Mouse (Mus musculus): Measurements from ENCODE around the gene Ung. TPM values are rescaled to one million over a fixed set of nuclear protein-coding genes. Genes with fewer than 3 reads are reported as not detected.

Gene Ung
- polyA plus RNA-seq, 1 experiment from 2014 or later: 26.3 TPM

GRCm38 (mm10) chr5:114102807-114103206 is 27.4 kb upstream of the Ung start:
- 62% methylated on average over 1 of the region's 1 CpGs for WGBS (ENCODE audit: insufficient replicate concordance)
- H3K4me2 ChIP-seq: no peak overlapping the region
- H3K36me3 ChIP-seq (ENCODE audit: control insufficient read depth, insufficient read depth, low read length): peaks cover 13% of the 10 kb centered on the region
- H3K4me1 ChIP-seq (ENCODE audit: control insufficient read depth, insufficient read depth, low read length): peaks cover 8% of the 10 kb centered on the region
- no peak for ATAC-seq (replicated peaks; ENCODE audit: insufficient number of reproducible peaks, low FRiP score, low TSS enrichment)
- H3K9ac ChIP-seq (ENCODE audit: low read depth, low read length): no peak overlapping the region
- no peaks in the 10 kb centered on the region for H3K9me3 ChIP-seq (replicated peaks; ENCODE audit: control insufficient read depth, low read length)
- no peaks in the 10 kb centered on the region for H3K27me3 ChIP-seq (ENCODE audit: control insufficient read depth, insufficient read depth, low read length)
- no peak overlapping the region for H3K27ac ChIP-seq (ENCODE audit: low read depth, low read length)
- no peak overlapping the region for H3K4me3 ChIP-seq (ENCODE audit: low read depth, low read length)

- Histone ChIP-seq H3K9me3 (replicated peaks; ENCODE audit: control insufficient read depth, low read length) (no peaks in the 10 kb centered on the region), H3K27me3 (ENCODE audit: control insufficient read depth, insufficient read depth, low read length) (no peaks in the 10 kb centered on the region), H3K9ac (ENCODE audit: low read depth, low read length) (no peak overlapping the region), H3K36me3 (ENCODE audit: control insufficient read depth, insufficient read depth, low read length) (peaks cover 38% of the 10 kb centered on the region), H3K4me3 (ENCODE audit: low read depth, low read length) (no peak overlapping the region), H3K4me1 (ENCODE audit: control insufficient read depth, insufficient read depth, low read length) (no peaks in the 10 kb centered on the region; the same call in 1 of the 2 replicates), H3K4me2 (no peak overlapping the region), H3K27ac (ENCODE audit: low read depth, low read length) (no peak overlapping the region)
- 70% methylated on average over 16 of the region's 16 CpGs for WGBS (ENCODE audit: insufficient replicate concordance)
- no peak for ATAC-seq (replicated peaks; ENCODE audit: insufficient number of reproducible peaks, low FRiP score, low TSS enrichment)
These were observed 23.7 kb upstream of the Ung start for GRCm38 (mm10) chr5:114106391-114106935.

- no peak overlapping the region for H3K9ac ChIP-seq (ENCODE audit: low read depth, low read length)
- WGBS (ENCODE audit: insufficient replicate concordance): 81% methylated on average over 6 of the region's 6 CpGs
- no peak for ATAC-seq (replicated peaks; ENCODE audit: insufficient number of reproducible peaks, low FRiP score, low TSS enrichment)
- no peak overlapping the region for H3K4me2 ChIP-seq
- no peaks in the 10 kb centered on the region for H3K9me3 ChIP-seq (replicated peaks; ENCODE audit: control insufficient read depth, low read length)
- H3K4me1 ChIP-seq (ENCODE audit: control insufficient read depth, insufficient read depth, low read length): no peaks in the 10 kb centered on the region
- H3K27ac ChIP-seq (ENCODE audit: low read depth, low read length): no peak overlapping the region
- H3K4me3 ChIP-seq (ENCODE audit: low read depth, low read length): no peak overlapping the region
- peaks cover 27% of the 10 kb centered on the region for H3K36me3 ChIP-seq (ENCODE audit: control insufficient read depth, insufficient read depth, low read length)
- no peaks in the 10 kb centered on the region for H3K27me3 ChIP-seq (ENCODE audit: control insufficient read depth, insufficient read depth, low read length)
These were observed 16.9 kb upstream of the Ung start for GRCm38 (mm10) chr5:114113334-114113733.

GRCm38 (mm10) chr5:114115030-114115429 is 15.2 kb upstream of the Ung start:
- ATAC-seq (replicated peaks; ENCODE audit: insufficient number of reproducible peaks, low FRiP score, low TSS enrichment): no peak
- no peak overlapping the region for H3K4me3 ChIP-seq (ENCODE audit: low read depth, low read length)
- peaks cover 15% of the 10 kb centered on the region for H3K36me3 ChIP-seq (ENCODE audit: control insufficient read depth, insufficient read depth, low read length)

GRCm38 (mm10) chr5:114116586-114116985 is 13.6 kb upstream of the Ung start:
- Histone ChIP-seq H3K36me3 (ENCODE audit: control insufficient read depth, insufficient read depth, low read length) (peaks cover 17% of the 10 kb centered on the region), H3K4me1 (ENCODE audit: control insufficient read depth, insufficient read depth, low read length) (no peaks in the 10 kb centered on the region), H3K27ac (ENCODE audit: low read depth, low read length) (no peak overlapping the region), H3K4me2 (no peak overlapping the region), H3K4me3 (ENCODE audit: low read depth, low read length) (no peak overlapping the region), H3K9me3 (replicated peaks; ENCODE audit: control insufficient read depth, low read length) (no peaks in the 10 kb centered on the region), H3K27me3 (ENCODE audit: control insufficient read depth, insufficient read depth, low read length) (no peaks in the 10 kb centered on the region), H3K9ac (ENCODE audit: low read depth, low read length) (no peak overlapping the region)
- WGBS (ENCODE audit: insufficient replicate concordance): 84% methylated on average over 7 of the region's 7 CpGs
- ATAC-seq (replicated peaks; ENCODE audit: insufficient number of reproducible peaks, low FRiP score, low TSS enrichment): no peak

More at GRCm38 (mm10) chr5:114115030-114115429, 15.2 kb upstream of the Ung start:
- Histone ChIP-seq H3K9me3 (replicated peaks; ENCODE audit: control insufficient read depth, low read length) (no peaks in the 10 kb centered on the region), H3K27me3 (ENCODE audit: control insufficient read depth, insufficient read depth, low read length) (no peaks in the 10 kb centered on the region), H3K9ac (ENCODE audit: low read depth, low read length) (no peak overlapping the region), H3K4me1 (ENCODE audit: control insufficient read depth, insufficient read depth, low read length) (no peaks in the 10 kb centered on the region), H3K4me2 (no peak overlapping the region), H3K27ac (ENCODE audit: low read depth, low read length) (no peak overlapping the region)
- 88% methylated on average over 5 of the region's 5 CpGs for WGBS (ENCODE audit: insufficient replicate concordance)

GRCm38 (mm10) chr5:114119806-114120205 is 10.4 kb upstream of the Ung start:
- no peak overlapping the region for H3K9ac ChIP-seq (ENCODE audit: low read depth, low read length)
- no peaks in the 10 kb centered on the region for H3K4me1 ChIP-seq (ENCODE audit: control insufficient read depth, insufficient read depth, low read length)
- no peak for ATAC-seq (replicated peaks; ENCODE audit: insufficient number of reproducible peaks, low FRiP score, low TSS enrichment)
- no peak overlapping the region for H3K4me3 ChIP-seq (ENCODE audit: low read depth, low read length)
- WGBS (ENCODE audit: insufficient replicate concordance): 78% methylated on average over 4 of the region's 4 CpGs
- H3K9me3 ChIP-seq (replicated peaks; ENCODE audit: control insufficient read depth, low read length): no peaks in the 10 kb centered on the region
- no peak overlapping the region for H3K27ac ChIP-seq (ENCODE audit: low read depth, low read length)
- H3K36me3 ChIP-seq (ENCODE audit: control insufficient read depth, insufficient read depth, low read length): peaks cover 22% of the 10 kb centered on the region
- H3K27me3 ChIP-seq (ENCODE audit: control insufficient read depth, insufficient read depth, low read length): no peaks in the 10 kb centered on the region
- H3K4me2 ChIP-seq: no peak overlapping the region

GRCm38 (mm10) chr5:114126008-114126407 is 4.2 kb upstream of the Ung start:
- WGBS (ENCODE audit: insufficient replicate concordance): 92% methylated on average over 3 of the region's 3 CpGs
- peaks cover 13% of the 10 kb centered on the region for H3K36me3 ChIP-seq (ENCODE audit: control insufficient read depth, insufficient read depth, low read length)
- H3K27ac ChIP-seq (ENCODE audit: low read depth, low read length): no peak overlapping the region
- no peak for ATAC-seq (replicated peaks; ENCODE audit: insufficient number of reproducible peaks, low FRiP score, low TSS enrichment)
- H3K4me1 ChIP-seq (ENCODE audit: control insufficient read depth, insufficient read depth, low read length): peaks cover 6% of the 10 kb centered on the region; the same call in 1 of the 2 replicates
- H3K27me3 ChIP-seq (ENCODE audit: control insufficient read depth, insufficient read depth, low read length): no peaks in the 10 kb centered on the region
- no peak overlapping the region for H3K9ac ChIP-seq (ENCODE audit: low read depth, low read length)
- no peak overlapping the region for H3K4me2 ChIP-seq
- H3K9me3 ChIP-seq (replicated peaks; ENCODE audit: control insufficient read depth, low read length): no peaks in the 10 kb centered on the region
- no peak overlapping the region for H3K4me3 ChIP-seq (ENCODE audit: low read depth, low read length)

GRCm38 (mm10) chr5:114126499-114127244 is 3.5 kb upstream of the Ung start:
- 83% methylated on average over 7 of the region's 7 CpGs for WGBS (ENCODE audit: insufficient replicate concordance)
- H3K27ac ChIP-seq (ENCODE audit: low read depth, low read length): no peak overlapping the region
- H3K9me3 ChIP-seq (replicated peaks; ENCODE audit: control insufficient read depth, low read length): no peaks in the 10 kb centered on the region
- peaks cover 9% of the 10 kb centered on the region for H3K36me3 ChIP-seq (ENCODE audit: control insufficient read depth, insufficient read depth, low read length)
- peaks cover 10% of the 10 kb centered on the region for H3K4me1 ChIP-seq (ENCODE audit: control insufficient read depth, insufficient read depth, low read length)
- peak overlapping the region; percentile 97 for H3K4me2 ChIP-seq
- ATAC-seq (replicated peaks; ENCODE audit: insufficient number of reproducible peaks, low FRiP score, low TSS enrichment): no peak
- peak overlapping the region; percentile 72 for H3K4me3 ChIP-seq (ENCODE audit: low read depth, low read length)
- H3K9ac ChIP-seq (ENCODE audit: low read depth, low read length): peak overlapping the region; percentile 78
- H3K27me3 ChIP-seq (ENCODE audit: control insufficient read depth, insufficient read depth, low read length): no peaks in the 10 kb centered on the region
